Mouse (Mus musculus) frontal cortex, adult 2 months (tissue): Measurements from ENCODE around the gene Tsr3. TPM values are rescaled to one million over a fixed set of nuclear protein-coding genes. Genes with fewer than 3 reads are reported as not detected.
A peak's percentile ranks its signal among the peaks of the same experiment; 100 is the strongest.

ENCODE experiments used
- DNase-seq, 2 experiments: peaks; one replicate each; pipeline ENCODE4 v3.0.0; 2022; ENCODE audit warnings: low spot score in 1 of 2; ENCODE audit errors: extremely low spot score in 1 of 2
- polyA plus RNA-seq: library from polyadenylated mRNA; depleted of rRNA; stranded (reverse); fragments of >200 nt; gene quantifications from 2 replicates; pipeline ENCODE4 v1.2.3, GENCODE M21; 2012

The Tsr3 gene
- polyA plus RNA-seq, 1 experiment, result 41.4 TPM

DNA sequence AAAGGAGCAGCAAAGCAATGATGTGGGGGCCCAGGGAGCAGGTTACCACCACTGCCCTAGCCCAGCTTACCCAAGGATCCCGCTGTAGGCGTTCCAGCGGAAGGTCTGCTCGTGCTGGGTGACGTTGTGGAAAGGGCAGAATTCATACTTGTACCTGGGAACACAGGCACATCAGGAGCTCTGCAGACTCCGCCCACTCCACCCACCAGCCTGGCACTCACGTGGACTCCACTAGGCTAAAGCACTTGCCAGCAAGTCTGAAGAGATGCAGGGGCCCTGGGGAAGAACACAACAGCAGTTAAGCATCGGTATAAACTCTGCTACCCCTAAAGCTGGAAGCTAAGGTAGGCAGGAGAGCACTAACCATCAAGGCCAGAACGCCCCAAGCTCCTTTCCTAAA is 4.3 kb upstream of the Tsr3 start:
- peak in 1 of 2 experiments; percentile 66 for DNase-seq

DNA sequence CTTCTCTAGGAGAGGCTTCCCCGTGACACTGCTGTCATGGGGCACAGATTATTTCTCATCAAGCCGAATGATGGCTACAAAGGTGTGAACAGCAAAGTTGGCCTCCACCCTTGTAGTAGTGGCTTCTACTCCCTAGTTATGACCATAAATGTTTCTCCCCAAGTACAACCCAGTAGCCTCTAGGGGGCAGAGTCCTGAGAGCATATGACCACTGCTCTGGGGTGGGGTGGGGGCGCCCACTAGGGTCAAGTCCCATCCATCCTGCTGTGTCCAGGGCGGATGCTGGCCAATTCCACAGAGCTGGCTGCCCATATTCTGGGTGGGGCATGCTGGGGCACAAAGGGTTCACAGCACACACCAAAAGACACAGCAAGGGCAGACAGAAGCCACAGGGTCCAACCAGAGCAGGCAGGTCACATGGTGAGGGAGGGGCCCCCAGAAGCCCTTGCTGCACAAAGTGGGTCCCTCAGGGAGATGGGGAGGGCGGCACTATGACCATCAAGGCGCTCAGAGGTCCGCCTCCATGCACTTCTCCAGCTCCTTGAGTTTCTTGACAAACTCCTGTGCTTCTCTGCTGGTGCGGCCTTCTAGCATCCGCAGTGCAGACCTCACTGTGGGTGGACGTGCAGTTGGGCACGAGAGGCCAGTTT is 3.3 kb downstream of the Tsr3 start:
- DNase-seq, result no peak

DNA sequence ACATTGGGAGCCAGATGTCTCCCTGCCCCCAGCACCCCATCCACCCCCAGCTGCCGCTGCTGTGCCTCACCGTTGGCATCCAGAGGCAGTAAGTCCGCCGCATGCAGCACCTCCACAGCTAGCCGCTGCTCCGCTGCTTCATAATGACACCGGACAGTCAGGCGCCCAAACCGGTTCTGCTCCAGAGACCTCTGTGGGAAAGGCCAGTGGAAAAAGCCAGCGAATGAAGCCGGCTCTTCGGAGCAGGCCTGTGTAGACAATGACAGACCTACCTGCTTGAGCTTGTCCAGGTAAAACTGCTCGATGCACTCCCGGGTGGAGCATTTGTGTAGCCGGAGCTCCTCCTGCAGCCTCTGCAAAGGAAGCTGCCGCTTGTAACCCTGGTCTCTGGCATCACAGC is 4.3 kb downstream of the Tsr3 start:
- DNase-seq, result no peak

DNA sequence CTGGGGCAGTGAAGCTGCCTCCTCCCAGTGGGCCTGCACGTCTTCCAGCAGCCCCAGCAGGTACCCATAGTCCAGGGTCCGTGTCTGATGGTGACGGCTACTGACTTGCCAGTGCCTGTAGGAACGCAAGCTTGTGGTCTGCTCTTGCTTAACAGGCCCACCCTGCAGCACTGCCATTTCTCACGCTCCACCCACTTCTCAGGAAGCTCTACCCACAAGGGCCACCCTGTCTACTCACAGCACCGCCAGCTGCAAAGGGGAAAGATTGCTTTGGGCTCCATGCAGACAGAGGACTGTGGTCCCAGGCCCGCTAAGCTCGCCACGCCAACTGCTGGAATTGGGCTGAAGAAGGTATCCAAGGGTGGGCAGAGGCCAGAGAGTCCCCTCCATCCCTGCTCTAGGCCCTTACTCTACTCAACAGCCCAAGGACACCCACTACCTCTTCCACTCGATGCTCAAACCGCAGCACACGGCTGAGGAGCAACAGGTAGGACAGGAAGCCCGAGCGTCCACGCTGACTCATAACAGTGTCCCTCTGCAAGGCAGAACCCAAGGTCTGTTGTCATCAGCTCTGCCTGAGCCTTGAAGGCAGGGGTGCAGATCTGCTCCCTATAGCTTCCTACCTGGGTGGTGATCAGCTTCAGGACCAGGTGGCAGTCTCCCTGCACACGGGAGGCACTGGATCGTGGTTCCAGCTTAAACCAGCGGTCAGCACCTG is 8.2 kb downstream of the Tsr3 start:
- no peak for DNase-seq

DNA sequence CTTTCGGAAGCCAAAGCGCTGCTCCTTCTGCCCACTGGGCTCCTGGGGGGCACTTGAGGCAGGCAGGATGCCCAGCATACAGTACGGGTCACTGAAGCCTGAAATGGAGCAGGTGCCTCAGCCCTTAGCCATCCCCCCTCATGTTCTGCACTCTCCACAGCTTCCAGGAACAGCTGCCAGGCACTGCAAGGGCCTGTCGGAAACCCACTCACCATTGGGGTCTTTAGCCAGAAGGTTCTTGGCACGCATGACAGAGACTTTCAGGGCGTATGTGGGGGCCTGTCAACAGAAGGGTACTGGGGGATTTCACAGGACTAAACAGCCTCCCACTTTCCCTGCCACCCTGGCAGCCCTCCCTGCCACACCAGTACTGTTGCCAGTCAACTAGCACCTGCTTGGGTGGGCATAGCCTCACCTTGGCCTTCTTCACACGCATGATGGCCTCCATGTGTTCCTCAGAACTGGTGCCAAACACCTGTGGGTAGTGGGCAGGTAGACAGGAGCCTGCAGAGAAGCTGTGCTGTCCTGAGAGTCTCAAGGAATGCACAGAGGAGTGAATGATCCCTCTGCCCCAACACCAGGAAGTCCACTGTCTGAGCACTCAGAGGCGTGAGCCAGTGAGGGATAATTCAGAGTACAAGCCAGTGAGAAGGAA is 10.3 kb downstream of the Tsr3 start:
- no peak for DNase-seq

DNA sequence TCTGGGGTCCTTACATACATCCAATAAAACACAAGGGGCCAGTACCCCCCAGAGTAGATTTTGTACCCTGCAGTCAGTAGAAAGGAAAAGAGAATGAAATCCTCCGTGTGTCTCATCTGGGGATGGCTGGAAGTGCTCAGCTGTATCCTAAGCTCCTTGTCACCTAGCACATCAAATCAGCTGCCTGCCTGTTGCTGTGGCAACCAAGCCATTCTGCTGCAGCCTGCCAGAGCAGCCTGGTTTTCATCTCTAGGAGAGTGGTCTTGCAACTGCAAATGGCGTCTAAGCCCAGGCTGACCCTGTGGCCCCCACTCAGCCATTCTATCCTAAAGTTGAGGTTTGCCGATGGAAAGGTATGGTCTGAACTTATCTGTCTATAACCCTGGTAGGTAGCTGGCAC is 12.7 kb downstream of the Tsr3 start:
- DNase-seq, result no peak

DNA sequence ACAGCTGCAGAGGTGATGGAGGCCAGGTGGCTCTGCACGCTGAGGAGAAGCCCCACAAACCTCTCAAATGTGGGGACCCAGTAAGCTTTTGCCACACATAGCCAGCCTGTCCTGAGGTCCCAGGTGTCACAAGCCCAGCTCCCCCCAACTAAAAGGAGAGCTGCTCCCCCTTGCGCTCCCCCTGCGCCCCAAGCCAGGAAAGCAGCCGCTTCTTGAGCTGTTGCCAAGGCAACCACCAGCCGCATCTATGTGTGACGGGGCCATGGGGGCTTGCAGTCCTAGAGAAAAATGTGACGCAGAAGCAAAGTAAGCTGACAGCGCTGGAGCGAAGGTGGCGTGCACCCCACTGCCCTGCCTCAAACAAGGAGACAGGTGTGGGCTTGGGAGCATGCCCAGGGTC is 13.8 kb downstream of the Tsr3 start:
- peak in 1 of 2 experiments; percentile 41 for DNase-seq

DNA sequence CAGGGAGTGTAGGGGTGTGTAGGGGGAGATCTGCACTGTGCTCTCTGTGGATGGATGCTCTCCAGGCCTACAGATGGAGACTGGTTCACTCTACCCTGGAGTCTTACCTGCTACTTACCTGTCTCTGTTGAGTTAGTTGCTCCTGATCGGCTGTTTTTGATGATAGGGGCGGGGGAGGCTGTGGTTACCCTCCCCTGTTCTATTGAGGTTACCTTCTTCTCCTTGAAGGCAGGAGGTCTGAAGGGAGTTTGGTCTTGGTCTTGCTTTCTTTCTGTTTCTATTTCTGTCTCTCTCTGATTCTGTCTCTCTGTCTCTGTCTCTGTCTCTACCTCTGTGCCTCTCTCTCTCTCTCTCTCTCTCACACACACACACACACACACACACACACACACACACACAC is 15.1 kb downstream of the Tsr3 start:
- DNase-seq, result no peak

DNA sequence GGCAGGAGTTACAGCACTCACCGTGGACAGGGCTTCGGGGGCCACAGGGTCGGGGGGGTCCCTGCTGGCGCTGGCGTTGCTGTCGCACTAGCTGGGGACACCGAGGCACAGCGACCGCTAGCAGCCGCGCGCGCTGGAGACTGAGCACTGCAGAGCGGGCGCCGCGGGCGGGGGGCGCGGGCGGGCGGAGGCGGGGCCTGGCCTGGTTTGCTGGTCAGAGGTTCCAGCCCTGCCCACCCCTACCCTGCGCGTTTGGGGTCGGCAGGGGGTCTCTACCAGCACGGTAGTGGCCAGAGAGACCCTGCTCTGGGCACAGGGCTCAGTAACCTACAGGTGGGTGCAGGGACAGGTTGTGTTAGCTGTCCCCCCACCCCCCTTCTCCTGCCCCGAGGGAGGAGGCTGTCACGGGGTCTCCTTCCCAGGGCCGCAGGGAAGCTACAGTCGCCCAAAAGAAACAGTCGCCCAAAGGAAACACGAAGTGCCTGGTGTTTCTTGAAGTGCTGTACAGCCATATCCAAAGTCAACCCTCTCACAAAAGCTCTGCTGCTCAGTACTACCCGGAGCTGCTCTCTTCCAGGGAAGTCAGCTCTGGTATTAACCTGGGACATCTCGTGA is 16.3 kb downstream of the Tsr3 start, which contains the start of gene Baiap3:
Gene Baiap3, minus strand, starts transcription at position 225 of the 615 bp plus-strand sequence.
- DNase-seq, result no peak

DNA sequence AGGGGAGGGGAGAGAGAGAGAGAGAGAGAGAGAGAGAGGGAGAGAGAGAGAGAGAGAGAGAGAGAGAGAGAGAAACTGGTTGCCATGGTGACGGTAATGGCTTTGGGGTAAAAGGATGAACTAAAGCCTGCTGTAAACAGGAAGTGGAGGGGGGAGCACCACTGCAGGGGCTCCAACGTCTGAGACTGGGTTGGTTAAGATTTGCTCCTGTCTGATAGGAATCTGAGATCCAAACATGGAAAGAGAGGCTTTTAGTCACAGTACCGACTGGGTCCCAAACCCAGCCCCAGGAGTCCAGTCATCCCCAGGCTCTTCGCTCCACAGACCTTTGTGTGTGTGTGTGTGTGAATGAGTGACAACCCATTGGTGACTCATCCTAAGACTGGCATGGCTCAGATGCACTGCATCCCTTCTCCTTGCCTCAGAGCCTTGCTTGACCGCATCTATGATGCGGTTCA is 17.9 kb downstream of the Tsr3 start:
- no peak for DNase-seq

DNA sequence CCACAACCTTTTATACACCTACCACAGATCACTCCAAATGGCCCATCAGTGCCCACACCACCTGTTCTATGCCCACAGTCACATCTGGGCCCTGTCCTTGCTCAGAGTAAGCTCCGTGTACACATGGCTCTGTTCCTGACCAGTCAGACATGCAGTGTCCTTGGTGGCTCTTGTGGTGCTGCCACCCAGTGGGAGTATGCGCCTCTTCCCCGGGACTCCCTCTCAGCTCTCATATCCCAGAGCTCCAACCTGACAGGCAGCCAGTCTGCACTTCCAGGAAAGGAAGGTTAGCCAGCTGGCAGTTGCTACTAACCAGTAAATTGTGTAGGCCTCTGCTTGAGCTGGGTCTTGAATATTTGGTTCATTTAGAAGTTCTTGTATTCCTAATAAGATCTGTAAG is 24.5 kb downstream of the Tsr3 start:
- DNase-seq, result peak in 1 of 2 experiments; percentile 45

DNA sequence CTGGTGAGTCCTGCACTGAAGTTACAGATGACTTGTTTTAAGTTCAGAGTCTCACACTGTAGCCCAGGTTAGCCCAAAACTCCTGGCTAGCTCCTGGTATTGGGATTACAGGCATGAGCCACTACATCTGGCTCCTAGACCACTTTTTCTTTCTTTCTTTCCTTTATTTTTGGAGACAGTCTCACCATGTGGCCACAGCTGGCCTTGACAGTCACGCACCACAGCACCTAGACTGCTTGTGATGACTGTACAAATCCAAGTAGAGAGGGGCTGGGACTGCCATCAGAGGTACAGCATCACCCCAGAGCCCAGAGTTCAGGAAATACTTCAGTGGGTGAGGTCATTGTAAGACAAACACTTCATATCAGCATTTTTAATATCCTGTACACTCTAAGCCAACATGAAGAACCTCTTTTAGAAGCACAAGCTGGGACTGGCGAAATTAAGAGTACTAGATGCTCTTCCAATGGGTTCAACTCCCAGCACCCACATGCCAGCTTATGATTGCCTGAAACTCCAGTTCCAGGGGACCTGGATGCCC is 30.9 kb downstream of the Tsr3 start:
- DNase-seq, result no peak

DNA sequence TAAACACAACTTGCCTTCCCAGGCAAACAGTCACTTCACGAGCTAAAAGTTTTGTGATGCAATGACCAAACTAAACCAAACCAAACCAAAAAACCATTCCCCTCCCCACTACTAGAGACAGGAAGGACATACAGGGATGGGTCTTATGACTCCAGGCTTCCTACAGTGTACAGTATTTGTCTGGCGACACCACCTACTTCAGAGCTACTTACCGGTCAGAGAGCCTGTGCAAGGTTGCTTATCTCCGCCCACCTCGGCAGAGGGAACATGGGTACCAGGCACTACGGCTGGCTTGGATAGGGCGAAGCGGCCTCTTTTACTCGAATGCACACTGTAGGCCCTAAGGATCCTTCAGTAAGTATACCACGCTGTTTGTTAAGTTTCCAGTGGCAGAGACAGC is 32.4 kb downstream of the Tsr3 start:
- DNase-seq, result no peak

DNA sequence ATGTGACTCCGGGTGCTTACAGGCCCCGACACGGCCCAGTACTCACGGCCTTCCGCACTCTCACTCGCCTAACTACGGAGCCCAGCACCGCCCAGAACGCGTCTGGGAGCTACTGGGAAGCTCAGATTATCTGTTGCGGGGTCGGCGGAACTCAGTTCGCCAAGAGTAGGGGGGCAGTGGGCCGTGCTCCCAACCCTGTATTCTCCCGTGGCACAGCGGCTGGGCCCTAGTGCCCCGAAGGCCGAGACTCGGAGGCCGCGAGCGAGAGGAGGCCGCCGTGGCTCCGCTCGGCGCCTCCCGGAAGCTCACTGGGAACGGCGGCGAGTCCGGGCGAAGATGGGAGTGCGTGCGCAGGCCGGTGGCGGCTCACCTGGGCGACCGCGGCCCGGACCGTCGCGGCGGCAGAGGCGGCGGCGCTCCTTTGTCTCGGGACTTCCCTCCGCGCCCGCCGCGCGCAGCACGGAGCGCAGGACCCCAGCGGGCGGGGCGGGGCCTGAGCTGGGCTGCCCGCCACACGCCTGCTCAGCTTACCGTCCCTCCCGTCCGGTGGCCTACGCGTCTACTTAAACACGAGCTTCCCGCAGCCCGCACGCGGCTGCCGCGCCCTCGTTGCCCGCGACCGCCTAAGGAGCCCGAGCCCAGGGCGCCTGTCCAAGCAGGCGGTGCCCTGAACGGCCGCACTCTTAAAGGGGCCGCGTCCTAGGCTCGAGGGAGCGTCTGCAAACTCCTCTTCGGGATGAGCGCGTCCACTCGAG is 33.2 kb downstream of the Tsr3 start:
- peak in 1 of 2 experiments; percentile 89 for DNase-seq

DNA sequence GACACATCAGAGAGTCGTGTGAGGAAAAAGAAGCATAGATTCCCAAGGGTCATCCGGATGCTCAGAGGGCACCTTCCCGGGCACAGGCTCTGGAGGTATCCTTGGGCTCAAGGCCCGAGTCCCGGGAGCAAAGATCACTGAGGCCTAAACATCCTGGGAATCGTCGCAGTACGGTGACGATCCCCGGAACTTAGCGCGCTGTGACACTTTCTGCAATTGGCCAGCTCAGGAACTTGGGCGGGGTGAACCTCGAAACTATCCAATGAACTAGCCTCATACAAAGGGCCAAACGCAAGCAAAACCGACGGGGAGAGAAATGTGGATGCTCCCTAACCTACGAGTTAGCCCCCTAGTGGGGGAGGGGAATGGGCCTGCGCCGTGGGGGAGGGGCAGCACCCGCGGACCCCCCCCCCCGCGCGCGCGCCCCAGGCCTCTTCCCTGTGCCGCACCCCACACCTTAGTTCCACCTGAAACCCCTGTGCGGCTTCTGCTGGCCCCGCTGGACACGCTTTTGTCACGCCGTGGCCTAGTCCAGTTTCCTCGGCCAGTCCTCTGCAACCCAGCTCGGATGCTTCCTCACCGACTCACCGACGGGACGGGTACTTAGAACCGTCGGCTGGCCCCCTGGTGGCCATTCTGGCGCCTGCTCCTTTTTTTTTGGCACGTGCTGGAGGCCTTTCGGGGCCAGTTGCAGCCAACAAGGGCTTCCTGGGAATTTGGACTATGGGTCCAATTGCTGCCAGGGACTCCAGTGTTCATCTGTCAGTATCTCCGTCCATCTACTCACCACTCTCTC is 33.9 kb downstream of the Tsr3 start:
- DNase-seq, result peak; percentile 88 to 99

DNA sequence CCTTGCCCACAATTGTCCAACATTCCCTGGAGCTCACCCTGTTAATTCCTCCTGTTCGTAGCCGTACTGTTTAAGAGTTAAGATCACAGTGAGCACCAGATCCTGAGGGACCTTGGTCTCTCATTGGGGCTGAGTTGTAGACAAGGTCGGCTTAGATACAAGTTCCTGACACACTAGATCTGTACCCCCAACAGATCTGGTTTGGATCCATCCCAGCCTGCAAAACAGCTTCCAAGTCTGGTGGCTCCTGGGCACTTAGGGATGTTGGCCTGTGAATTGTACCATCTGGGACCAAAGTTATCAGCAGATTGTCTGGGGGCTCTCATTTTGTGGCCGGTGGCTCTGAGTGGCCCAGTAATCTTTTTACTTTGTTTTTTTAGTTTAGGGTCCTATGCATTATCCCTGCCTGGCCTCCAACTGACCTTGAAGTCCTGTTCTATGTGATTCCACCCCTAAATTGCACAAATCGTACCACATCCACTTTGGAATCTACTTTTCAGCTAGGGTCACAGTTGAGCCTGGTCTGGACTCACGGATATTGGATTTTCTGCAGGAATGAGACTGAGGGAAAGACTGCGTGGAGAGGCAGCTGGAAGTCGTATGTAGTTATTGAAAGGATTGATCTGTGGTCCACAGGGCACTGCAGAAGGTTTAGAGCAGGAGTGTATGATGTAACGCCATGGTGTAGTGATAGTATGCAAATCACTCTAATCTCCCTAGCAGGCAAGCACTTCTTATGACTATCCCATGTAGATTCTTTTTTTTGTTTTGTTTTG is 34.8 kb downstream of the Tsr3 start, which contains the start of gene Ube2i:
Gene Ube2i, minus strand, starts transcription at position 52 of the 776 bp plus-strand sequence.
- DNase-seq, result no peak

DNA sequence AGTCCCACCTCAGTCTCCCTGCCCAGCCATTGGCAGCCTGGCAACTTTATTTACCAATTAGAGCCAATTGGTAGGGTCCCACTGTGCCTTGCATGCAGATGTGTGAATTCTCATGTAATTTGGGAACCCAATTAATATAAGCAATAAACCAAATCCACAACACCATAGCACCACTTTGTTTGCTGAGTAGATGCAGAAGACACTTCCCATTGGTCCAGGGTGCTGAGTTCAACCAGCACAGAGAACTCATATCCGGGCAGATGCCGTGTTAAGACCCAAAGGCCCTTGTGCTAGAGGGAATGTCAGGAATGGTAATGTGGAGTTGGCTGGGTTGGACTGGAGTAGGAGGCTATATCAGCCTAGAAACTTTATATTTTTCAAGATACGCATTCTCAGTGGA is 35.9 kb downstream of the Tsr3 start:
- no peak for DNase-seq

DNA sequence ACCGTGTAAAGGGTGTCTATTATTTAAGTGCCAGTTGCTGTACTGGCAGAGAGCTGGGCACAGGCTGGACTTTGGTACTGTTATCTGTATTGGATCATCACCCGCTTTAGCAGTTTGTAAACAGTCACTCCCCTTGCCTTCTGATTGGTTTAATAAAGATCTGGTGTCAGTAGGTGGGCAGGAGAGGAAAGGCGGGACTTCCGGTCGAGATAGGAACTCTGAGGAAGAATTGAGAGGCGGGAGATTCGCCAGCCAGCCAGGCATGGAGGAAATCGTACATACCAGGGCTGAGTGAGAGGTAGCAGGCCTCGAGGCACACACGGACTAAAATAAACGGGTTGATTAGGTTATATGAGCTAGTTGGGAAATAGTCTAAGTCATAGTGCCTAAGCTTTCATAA is 42.2 kb downstream of the Tsr3 start:
- DNase-seq, result no peak

DNA sequence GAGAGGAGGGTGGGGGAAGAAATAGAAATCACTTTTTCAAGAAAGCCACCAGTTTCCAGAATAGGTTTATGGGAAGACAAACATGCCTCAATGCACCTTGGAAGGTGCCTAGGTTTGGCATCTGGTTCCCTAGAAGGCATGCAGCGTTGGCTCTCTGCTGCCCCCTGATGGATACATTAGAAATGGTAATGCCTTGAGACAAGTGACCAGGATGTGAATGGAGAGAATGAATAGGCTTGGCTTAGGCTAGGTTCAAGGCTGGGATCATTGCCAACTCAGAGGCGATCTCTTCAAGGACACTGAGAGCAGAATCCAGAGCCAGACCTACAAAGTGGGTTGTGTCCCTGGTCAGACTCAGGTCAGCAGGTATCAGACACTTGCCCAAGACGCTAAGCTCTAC is 45.1 kb downstream of the Tsr3 start:
- DNase-seq, result peak; percentile 27 to 82
